Mouse (Mus musculus): Measurements from ENCODE around the gene Copz2.

DNA sequence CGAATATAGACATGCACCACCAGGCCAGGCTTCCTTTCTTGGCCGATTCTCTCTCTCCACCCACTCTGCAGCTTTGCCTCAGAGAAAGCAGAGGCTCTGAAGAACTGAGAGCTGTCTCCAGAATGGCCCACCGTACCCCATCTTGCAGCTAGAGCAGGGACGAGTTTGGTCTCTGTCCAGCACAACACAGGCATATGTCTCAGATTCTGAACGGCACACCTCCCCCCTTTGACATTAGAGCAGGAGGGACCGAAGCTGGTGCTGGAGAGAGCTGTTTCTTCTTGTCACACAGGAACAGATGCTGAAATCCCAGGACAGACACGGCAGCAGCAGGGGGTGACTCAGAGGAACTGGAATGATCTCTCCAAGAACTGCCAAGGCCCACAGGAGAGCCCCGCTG lies 9.4 kb upstream of the Copz2 start:
- TF ChIP-seq CTCF (IDR thresholded peaks at IDR 0.05; ENCODE audit: insufficient read depth, low read length) = no peak
- no peak for TF ChIP-seq POLR2A (IDR thresholded peaks at IDR 0.05; ENCODE audit: borderline replicate concordance, extremely low read depth, low read depth, low read length)
